Mouse (Mus musculus) ES-Bruce4 (cell line): ENCODE data around the gene Cd40lg. TPM values are rescaled to one million over a fixed set of nuclear protein-coding genes. Genes with fewer than 3 reads are reported as not detected.

Experiments
- H3K27ac ChIP-seq: 2 replicates; pipeline ENCODE4 v1.5.1; 2012; ENCODE audit warnings: low read length, inconsistent platforms; ENCODE audit not compliant: insufficient read depth
- H3K27me3 ChIP-seq: 2 replicates; pipeline ENCODE4 v1.6.1; 2012; ENCODE audit warnings: mild to moderate bottlenecking, low read length, inconsistent platforms; ENCODE audit not compliant: control insufficient read depth, poor library complexity, insufficient read depth, severe bottlenecking
- H3K36me3 ChIP-seq: 2 replicates; pipeline ENCODE4 v1.6.1; 2012; ENCODE audit warnings: inconsistent platforms, mild to moderate bottlenecking, low read length, moderate library complexity; ENCODE audit not compliant: control insufficient read depth, poor library complexity, insufficient read depth, severe bottlenecking
- H3K4me1 ChIP-seq: one replicate; pipeline ENCODE4 v1.8.1; 2011; ENCODE audit warnings: low read length; ENCODE audit not compliant: control insufficient read depth, insufficient read depth
- H3K4me3 ChIP-seq: 2 replicates; pipeline ENCODE4 v1.5.1; 2011; ENCODE audit warnings: low read depth, mild to moderate bottlenecking, low read length
- H3K9ac ChIP-seq: 2 replicates; pipeline ENCODE4 v1.6.1; 2012; ENCODE audit warnings: low read depth, mild to moderate bottlenecking, inconsistent platforms; ENCODE audit not compliant: poor library complexity, severe bottlenecking
- H3K9me3 ChIP-seq: replicated peaks from 2 replicates; pipeline ENCODE4 v1.6.1; 2012; ENCODE audit warnings: mild to moderate bottlenecking, low read length, inconsistent platforms; ENCODE audit not compliant: control insufficient read depth, poor library complexity, insufficient read depth, severe bottlenecking
- CTCF ChIP-seq: IDR thresholded peaks from one replicate; pipeline ENCODE4 v1.8.1; 2011; ENCODE audit warnings: low read depth, low read length
- EP300 ChIP-seq: IDR thresholded peaks from 2 replicates; pipeline ENCODE4 v1.6.1; 2011; ENCODE audit warnings: low read depth, low read length; ENCODE audit not compliant: insufficient read depth
- POLR2A ChIP-seq: IDR thresholded peaks from one replicate; pipeline ENCODE4 v1.8.1; 2011; ENCODE audit warnings: low read length; ENCODE audit not compliant: insufficient read depth
- polyA plus RNA-seq: library from polyadenylated mRNA; stranded (reverse); fragments of >200 nt; gene quantifications from 2 replicates; pipeline ENCODE4 v1.2.4, GENCODE M21; 2011; ENCODE audit warnings: low read depth; ENCODE audit not compliant: missing spikeins, insufficient read depth, insufficient read length

Cd40lg gene
- polyA plus RNA-seq, 1 experiment = not detected

DNA sequence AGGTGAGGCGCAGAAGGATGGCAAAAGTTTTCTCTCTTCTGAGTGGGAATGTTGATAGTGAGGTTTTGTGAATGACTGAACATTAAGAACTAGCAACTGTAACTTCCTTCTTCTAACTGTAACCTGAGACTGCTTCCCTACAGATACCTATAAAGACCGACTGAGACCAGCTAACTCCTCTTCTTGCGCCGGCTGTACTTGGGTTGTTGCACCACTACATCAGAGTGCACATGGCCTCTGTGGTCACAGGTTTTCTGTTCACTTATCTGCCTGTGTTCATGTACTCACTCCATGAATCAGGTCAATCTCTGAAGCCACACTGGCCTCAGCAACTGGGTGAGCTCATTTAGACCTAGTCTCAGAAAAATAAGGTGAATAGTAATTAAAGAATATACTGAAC lies 51.6 kb downstream of the Cd40lg start:
- H3K9ac ChIP-seq = no peak overlapping the region
- no peak overlapping the region for H3K27ac ChIP-seq
- no peaks in the 10 kb centered on the region for H3K4me1 ChIP-seq
- no peak for TF ChIP-seq EP300
- no peak for TF ChIP-seq CTCF
- no peak for TF ChIP-seq POLR2A
- no peaks in the 10 kb centered on the region for H3K36me3 ChIP-seq
- no peak overlapping the region for H3K4me3 ChIP-seq
- H3K9me3 ChIP-seq = no peaks in the 10 kb centered on the region
- no peaks in the 10 kb centered on the region for H3K27me3 ChIP-seq

Other genes starting within 250 kb of the Cd40lg start
- not detected in 2 replicates for gene Brs3, start 169.1 kb upstream of the Cd40lg start, polyA plus RNA-seq
- 49.3 and 56.5 TPM in 2 replicates for gene Htatsf1, start 158.6 kb upstream of the Cd40lg start, polyA plus RNA-seq
- 1.8 TPM in 2 replicates for gene Vgll1, start 124.0 kb upstream of the Cd40lg start, polyA plus RNA-seq
- gene Arhgef6, start 126.6 kb downstream of the Cd40lg start, polyA plus RNA-seq = 5.8 and 8.7 TPM in 2 replicates
- gene Rbmx, start 180.9 kb downstream of the Cd40lg start, polyA plus RNA-seq = 25.0 and 28.7 TPM in 2 replicates
- not detected in 2 replicates for gene Gm364, start 197.0 kb downstream of the Cd40lg start, polyA plus RNA-seq